Mouse (Mus musculus): ENCODE measurements around the gene Slc46a1.

The Slc46a1 gene

DNA sequence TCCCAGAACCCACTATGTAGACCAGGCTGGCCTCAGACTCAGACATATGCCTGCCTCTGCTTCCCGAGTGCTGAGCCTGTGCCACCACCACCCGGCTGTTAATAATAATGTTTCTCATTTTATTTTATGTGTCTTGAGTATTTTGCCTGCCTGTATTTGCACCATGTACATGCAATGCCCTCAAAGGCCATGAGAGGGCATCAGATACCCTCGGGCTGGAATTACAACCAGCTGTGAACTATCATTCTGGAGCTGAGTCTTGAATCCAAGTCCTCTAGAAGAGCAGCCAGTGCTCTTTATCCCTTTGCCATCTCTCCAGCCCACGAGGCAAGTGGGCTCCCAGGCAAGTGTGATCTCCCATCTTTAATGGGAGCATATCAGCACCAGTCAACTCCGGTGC, 10.2 kb upstream of the Slc46a1 start:
- no peak for DNase-seq (ENCODE audit: low spot score)

DNA sequence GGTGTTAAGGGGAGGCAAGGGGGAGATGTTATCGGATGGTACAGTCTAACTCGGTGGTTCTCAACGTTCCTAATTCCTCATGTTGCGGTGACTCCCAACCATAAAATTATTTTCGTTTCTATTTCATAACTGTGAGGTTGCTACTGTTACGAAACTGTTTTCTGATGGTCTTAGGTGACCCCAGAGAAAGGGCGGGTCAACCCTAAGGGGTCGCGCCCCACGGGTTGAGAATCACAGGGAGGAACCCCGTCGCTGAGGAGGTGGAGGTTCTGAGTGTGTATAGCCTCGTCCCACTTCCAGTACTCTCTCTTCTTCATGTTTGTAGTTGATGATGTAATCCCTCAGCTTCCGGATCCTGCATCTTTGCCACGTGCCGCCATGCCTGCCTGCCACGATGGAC, 6.8 kb upstream of the Slc46a1 start:
- DNase-seq (ENCODE audit: low spot score) = no peak

DNA sequence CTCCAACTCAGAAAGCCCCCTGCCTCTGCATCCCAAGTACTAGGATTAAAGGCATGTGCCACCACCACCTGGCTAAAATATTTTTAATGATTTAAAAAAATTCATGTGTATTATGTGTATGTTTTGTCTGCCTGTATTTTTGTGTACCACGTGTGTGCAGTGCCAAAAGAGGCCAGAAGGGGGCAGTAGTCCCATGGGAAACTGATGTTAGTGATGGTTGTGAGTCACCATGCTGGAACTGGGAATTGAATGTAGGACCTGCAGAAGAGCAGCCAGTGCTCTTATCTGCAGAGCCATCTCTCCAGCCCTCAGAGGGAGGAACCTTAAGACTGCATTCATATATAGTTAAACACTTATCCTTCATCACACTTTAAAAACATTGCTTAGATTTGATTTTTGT, 3.6 kb upstream of the Slc46a1 start:
- no peak for DNase-seq (ENCODE audit: low spot score)

DNA sequence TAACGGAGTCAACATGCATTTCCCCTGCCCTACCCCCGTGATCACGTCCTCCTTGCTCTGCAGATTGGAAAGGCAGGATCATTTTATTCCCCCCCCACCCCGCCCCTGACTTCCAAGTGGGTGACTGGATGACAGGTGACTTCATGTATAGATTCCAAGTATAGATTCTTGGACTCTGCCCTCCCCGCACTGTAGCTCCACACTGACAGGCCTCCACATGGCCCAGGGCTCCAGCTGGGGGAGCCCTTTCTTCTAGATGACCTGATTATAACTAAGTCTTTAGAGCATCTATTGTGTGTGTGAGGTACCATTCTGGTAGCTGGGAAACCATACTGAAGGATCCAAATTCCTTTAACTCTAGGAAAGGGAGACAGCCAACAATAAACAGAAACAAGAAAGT, 2.8 kb upstream of the Slc46a1 start:
- DNase-seq (ENCODE audit: low spot score) = no peak

DNA sequence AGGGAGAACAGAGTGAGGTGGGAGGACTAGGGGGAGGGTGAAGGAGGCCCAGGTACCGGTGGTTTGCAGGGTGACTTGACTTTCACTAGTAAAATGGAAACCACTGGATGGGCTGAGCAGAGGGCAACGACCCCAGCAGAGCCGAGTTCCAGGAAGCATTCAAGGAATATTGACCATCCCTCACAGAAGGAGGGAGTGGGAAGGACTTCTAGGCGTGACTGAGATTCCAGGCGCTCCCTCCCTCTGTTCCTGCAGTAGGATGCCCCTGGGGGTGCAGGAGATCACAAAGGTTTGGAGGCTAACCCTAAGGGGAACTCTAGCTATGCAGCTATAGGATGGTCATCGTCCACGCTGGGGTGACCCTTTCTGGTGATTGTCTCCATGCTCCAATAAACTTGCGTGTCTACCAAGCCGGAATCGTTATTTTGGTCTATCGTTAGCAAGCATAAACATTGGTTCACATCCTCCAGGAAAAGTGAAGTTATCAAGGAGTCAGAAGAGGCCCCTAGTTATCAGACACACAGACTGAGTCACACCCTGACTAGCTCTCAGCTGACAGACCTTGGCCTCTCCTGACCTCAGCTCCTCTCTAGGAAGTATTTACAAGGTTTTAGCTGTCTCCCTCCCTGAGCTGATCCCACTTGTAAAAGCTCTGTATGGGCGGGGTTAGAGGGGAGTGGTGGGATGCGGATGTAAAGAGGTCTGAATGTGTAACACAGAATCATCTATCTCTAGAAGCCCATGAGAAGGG, 2.0 kb upstream of the Slc46a1 start:
- no peak for DNase-seq (ENCODE audit: low spot score)

DNA sequence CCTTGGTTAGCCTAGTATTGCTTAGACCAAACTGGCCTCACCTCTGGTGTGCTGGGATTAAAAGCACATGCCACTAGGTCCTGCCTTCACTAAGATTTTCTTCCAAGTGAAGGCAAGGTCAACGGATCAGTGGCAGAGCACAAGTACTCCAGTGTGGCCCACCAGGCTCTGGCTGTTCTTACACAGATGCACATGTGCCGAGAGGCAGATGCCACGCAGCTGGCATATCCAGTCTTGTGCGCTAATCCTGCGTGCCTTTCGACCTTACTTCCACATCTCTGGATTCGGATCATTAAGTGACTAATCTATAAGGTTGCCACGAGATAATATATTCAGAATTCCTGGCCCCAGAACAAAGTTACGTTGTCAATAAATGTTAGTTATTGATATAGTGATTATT, 381 bp upstream of the Slc46a1 start:
- no peak for DNase-seq (ENCODE audit: low spot score)

DNA sequence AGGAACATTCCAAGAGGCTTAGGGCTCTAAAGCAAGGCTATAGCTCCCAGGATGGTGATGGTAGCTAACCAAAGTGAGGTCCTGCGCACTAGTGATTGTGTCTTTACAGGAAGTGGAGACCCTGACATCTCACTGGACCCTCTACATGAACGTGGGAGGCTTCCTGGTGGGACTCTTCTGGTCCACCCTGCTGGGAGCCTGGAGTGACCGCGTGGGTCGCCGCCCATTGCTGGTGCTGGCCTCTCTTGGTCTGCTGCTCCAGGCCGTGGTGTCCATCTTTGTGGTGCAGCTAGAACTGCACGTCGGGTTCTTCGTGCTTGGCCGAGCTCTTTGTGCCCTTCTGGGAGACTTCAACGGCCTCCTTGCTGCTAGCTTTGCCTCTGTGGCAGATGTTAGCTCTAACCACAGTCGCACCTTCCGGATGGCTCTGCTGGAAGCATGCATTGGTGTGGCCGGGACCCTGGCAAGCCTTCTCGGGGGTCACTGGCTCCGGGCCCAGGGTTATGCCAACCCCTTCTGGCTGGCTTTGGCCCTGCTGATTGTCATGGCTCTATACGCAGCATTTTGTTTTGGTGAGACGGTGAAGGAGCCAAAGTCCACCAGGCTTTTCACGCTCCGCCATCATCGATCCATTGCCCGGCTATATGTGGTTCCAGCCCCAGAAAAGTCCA, 880 bp downstream of the Slc46a1 start:
- DNase-seq (ENCODE audit: low spot score) = no peak

DNA sequence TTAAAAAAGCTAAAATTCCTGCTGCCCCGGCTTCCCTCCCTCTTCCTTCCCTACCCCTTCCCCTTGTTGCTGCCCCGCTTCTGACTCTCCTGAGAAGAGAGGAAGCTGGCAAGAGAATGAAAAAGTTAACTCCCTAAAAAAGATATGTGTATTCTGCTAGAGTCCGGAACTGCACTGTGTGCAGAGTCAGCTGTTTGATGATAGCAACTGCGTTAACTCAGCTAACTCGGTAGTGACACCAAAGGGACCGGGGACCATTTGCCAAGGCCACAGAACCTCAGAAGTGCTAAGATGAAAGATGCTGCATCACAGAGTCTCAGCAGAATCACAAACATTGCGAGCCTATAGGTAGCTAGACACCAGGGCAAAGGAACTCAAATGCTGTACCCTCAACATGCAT, 2.0 kb downstream of the Slc46a1 start:
- no peak for DNase-seq (ENCODE audit: low spot score)

DNA sequence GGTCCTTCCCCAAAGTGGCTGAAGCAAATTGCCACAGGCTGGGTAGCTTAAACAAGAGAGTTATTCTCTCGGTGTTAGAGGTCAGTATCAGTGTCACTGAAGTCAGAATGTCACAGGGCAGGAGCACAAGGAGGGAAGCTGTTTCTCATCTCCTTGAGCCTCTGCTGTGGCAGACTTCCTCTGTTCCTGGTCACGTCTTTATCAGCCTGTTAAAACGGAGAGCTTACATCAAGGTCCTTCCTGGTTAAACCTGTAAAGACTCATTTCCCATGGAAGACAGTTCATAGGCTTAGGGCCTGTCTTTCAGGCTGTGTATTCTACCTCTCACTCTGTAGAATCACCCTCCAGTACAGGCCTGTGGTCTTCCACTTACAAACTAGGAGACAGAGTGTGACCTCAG, 2.4 kb downstream of the Slc46a1 start:
- no peak for DNase-seq (ENCODE audit: low spot score)

DNA sequence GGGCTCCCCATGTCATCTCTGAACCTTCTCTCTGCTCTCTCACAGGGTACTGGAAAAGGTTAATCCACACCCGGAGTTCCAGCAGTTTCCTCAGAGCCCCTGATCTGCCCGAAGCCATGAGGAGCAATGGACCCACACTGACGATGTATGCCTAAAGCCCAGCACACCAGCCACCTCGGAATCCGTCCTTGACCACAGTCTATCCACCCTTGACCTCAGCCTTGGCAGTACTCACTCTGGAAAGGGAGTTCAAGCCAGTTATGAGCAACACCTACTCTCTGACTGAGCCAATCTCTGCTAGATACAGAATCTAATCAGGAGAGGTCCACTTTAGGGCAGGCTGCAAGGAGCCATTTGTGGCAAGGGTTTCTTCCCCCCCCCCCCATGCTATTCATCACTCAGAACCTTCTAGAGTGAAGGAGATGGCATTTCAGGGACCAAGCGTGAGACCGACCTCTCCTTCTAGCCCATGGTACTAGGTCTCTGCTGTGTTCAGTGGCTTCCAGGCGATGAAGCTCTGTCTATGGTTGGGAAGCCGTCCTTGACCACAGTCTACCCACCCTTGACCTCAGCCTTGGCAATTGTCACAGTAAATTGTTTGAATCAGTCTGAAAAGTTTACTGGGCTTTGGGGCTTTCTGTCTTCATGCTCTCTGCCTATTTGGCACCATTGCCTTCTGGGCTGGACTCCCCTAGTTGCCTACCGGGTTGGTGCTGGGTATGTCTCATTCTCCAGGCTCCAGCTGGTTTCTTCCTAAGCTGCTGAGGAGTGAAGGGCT, 6.0 kb downstream of the Slc46a1 start:
- no peak for DNase-seq (ENCODE audit: low spot score)

DNA sequence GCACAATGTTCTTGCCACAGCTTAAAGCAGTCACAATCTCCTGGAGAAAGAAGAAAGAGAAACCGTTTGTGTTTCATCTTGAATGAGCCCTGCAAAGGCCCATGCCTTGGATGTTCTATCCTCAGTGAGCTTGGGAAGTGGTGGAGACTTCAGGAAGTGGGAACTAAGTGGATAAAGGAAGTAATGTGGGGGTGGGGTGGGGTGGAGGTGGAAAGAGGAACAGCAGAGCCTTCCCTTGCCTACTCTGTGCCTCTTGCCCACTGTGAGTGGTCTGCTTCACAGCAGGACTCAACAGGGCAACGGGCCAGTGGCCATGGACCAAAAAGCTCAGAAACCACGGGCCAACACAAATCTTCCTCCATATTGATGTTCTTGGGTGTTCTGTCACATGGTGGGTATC, 9.8 kb downstream of the Slc46a1 start:
- DNase-seq (ENCODE audit: low spot score) = no peak

DNA sequence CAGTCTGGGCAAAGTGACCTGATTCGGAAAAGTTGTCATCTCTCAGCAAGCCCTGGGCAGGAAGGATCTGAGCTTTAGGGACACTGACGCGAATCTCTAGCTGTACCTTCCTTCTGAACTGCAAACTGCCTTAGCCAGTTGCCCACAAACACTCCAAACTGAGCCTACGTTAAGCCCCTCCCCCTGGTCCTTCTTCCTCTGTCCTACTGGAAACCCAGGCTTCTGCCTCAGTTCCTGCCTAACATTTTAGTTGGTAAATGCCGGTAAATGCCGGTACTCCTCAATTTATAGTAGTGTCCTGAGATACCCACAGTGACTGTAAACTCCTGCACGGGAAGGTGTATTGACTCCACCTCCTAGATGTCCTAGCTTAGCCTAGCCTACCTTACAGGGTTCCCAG, 18.1 kb downstream of the Slc46a1 start:
- no peak for DNase-seq (ENCODE audit: low spot score)

DNA sequence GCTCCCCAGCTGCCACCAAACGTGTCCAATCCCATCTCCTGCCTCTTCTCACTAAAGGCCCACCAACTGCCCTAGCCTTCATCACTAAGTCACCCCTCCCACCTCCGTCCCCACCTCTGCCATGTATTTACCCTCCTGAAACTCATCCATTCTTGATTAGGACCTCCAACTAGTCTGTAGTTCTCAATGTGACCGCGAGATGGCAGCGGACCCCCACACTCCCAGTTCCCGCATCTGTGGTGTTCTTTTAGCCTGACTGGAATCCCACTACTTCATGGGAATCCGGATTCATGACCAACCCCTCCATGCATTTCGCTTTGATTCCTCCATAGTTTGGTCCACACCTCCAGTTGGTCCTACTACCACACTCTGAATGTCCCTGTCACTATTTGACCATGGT, 22.7 kb downstream of the Slc46a1 start:
- peak; percentile 50 for DNase-seq (ENCODE audit: low spot score)

DNA sequence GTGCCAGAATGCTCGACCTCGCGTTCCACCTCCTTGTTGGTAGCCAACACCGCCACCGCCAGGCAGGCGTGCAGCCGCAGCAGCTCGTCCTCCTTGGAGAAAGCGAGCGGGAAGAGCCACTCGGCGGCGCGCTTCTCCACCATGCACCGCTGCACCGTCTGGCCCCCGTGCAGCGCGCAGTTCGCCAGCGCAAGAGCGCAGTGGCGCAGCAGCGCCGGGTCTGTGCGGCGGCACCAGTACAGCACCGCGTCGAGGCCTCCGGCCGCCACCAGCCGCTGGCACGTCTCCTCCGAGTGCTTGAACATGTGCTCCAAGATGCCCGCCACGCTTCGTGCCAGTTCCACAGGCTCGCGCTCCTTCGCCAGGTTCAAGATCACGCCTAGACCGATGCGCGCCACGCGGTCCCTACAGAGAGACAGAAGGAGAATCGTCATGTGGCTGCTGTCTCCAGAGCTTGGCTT, 25.3 kb downstream of the Slc46a1 start:
- no peak for DNase-seq (ENCODE audit: low spot score)

DNA sequence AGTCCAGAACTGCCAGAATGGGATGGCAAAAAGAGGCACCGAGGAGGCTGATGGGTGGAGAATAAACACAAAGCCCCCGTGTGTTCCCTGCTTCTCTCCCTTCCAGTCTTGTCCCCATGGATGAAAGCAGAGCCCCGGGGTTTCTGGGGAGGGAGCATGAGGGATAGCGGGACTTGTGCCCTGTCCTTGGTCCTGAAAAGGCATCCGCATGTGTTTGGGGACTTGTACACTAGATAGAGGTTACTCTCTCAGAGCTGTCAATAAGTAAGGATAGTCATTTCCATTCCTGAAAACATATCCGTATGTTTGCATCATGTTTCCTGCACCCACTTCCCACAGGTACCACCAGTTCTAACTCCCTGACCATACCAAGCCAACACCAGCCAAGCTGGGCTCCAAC, 30.4 kb downstream of the Slc46a1 start:
- no peak for DNase-seq (ENCODE audit: low spot score)

DNA sequence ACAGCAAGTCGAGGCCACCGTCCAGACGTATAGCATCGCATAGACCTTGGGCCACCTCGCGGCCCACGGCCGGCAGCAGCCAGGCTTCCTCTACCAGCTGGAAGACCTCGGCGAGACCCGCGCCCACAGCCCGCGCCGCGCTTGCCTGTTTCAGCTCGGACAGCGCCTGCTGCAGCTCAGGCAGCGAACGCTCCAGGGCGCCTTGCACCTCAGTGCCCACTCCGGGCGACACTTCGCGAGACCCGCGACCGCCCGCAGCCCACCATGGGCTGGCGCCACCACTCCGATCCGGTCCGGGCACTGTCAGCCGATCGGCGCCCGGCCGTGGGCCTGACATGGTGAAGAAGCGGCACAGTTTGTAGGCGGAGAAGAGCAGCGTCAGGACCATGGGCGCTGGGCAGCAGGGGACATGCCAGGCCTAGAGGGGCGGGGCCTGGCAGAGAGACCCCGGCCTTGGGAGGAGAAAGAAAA, 31.6 kb downstream of the Slc46a1 start:
- DNase-seq (ENCODE audit: low spot score) = peak; percentile 41

DNA sequence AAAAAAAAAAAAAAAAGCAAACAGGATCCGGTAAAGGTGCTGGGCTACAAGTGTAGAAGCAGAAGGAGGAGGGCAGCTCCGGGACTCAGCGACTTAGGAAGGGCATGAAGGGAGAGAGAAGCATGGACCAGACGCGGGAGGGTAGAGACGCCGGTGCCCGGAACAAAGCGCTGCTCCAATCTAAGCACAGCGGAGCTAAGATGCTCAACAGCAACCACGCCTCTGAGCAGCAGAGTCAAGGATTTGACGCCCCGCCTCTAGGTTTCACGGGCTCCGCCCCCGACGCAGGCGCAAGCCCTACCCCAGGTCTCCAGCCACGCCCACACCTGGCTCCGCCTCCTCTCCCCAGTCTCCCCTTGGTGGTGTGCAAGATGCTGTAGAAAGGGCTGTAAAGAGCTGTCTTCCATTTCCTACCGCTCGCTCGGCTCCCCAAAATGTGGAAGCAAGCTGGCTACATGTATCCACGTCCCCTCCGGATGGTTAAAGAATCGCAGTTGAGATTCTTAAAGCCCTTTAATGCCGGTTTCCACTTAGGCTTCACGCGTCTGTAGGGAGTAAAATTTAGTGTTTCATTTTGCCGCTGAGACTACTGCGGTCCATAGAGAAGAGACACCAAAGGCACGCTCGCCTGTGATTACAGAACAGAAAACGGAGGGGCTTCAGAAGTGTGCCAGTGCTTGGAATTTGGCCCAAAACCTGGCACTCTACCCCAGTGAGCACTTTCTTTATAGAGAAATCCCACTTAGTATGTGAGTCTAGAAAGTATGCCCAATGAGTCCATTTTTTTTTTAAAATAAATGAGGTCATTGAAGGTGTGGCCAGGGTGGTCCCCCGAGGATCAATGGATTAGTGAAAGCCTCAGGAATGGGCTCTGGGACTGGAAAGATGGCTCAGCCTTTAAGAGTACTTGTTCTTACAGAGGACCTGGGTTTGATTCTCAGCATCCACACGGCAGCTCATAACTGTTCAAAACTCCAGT, 32.3 kb downstream of the Slc46a1 start, which contains the start of gene Sarm1:
Gene Sarm1 (minus strand): TSS at position 211 of the 979 bp plus-strand sequence.
- peak; percentile 90 for DNase-seq (ENCODE audit: low spot score)

DNA sequence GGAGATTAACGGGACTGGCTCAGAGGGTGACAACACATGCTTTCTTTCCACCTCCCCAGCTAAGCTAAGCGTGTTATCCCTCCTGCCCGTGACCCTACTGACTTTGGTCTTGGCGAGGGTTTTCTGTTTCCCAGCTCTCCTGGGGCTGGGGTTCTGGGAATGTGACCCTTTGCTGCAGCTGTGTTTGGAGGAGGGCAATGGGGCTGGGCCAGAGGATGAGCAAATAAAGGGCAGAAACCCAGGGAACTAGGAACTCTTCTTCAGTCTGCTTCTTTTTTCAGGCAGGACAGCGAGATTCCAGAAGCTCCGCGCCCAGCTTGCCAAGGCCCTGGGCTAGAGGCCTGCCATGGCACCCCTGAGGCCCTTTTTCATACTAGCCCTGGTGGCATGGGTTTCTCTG, 33.5 kb downstream of the Slc46a1 start, which contains the start of gene Vtn:
Gene Vtn (plus strand): TSS at position 88 of the 400 bp plus-strand sequence.
- DNase-seq (ENCODE audit: low spot score) = peak; percentile 36

DNA sequence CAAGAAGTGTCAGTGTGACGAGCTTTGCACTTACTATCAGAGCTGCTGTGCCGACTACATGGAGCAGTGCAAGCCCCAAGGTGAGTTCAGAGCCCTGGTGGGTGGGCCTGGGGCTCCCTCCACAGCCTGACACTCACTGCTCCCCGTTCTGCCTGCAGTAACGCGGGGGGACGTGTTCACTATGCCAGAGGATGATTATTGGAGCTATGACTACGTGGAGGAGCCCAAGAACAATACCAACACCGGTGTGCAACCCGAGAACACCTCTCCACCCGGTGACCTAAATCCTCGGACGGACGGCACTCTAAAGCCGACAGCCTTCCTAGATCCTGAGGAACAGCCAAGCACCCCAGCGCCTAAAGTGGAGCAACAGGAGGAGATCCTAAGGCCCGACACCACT, 34.0 kb downstream of the Slc46a1 start:
- DNase-seq (ENCODE audit: low spot score) = no peak

DNA sequence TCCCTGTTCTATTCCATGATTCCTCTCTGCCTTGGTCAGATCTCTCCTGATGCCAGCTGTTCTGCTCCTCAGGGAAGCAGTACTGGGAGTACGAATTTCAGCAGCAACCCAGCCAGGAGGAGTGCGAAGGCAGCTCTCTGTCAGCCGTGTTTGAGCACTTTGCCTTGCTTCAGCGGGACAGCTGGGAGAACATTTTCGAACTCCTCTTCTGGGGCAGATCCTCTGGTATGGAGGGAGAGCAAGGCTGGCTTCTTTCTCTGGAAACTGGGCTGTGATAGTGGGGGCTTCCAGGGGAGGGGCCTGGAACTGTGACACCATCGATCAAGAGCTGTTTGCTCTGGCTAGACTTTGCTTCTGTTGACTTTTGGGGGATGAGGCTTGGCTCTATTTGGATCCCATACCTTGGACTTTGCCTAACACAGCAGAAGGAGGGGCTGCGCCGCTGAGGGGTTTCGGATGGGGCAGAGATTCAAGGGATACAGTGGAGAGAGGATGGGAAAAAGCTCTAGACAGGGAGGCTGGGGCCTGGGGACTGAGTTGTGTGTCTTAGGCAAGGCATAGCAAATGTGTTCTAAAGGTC, 35.2 kb downstream of the Slc46a1 start:
- DNase-seq (ENCODE audit: low spot score) = no peak

DNA sequence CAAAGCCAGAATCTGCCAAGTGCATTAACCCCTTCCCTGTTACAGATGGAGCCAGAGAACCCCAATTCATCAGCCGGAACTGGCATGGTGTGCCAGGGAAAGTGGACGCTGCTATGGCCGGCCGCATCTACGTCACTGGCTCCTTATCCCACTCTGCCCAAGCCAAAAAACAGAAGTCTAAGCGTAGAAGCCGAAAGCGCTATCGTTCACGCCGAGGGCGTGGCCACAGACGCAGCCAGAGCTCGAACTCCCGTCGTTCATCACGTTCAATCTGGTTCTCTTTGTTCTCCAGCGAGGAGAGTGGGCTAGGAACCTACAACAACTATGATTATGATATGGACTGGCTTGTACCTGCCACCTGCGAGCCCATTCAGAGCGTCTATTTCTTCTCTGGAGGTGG, 36.0 kb downstream of the Slc46a1 start:
- DNase-seq (ENCODE audit: low spot score) = no peak

Data from testis, postnatal 14 days (tissue).